8 mouse cellular contexts compared by ENCODE assay signal in genomic region chr16:91596397-91596778, GRCm38 (mm10). TPM values are rescaled to one million over a fixed set of nuclear protein-coding genes. Genes with fewer than 3 reads are reported as not detected.
DNase-seq lines count a peak whose midpoint lies in the region; ATAC-seq lines count a peak whose summit lies in the region.

No protein-coding gene starts in this region.

- H3K9me3 ChIP-seq in embryonic facial prominence, embryonic 13.5 days, result no peaks in the 10 kb centered on the region
- H3K9me3 ChIP-seq in limb, embryonic 12.5 days, result no peaks in the 10 kb centered on the region
- H3K9me3 ChIP-seq in neural tube, embryonic 13.5 days, result no peaks in the 10 kb centered on the region

- H3K27ac ChIP-seq in embryonic facial prominence, embryonic 13.5 days, result no peak overlapping the region
- no peak overlapping the region for H3K27ac ChIP-seq in limb, embryonic 12.5 days
- H3K27ac ChIP-seq in neural tube, embryonic 13.5 days (replicated peaks), result no peak overlapping the region

- H3K27me3 ChIP-seq in embryonic facial prominence, embryonic 13.5 days, result peaks cover 7% of the 10 kb centered on the region; the same call in 1 of the 2 replicates
- H3K27me3 ChIP-seq in limb, embryonic 12.5 days, result peaks cover 17% of the 10 kb centered on the region
- H3K27me3 ChIP-seq in neural tube, embryonic 13.5 days, result peaks cover 10% of the 10 kb centered on the region

- peaks cover 24% of the 10 kb centered on the region for H3K4me1 ChIP-seq in embryonic facial prominence, embryonic 13.5 days
- H3K4me1 ChIP-seq in limb, embryonic 12.5 days (replicated peaks), result peaks cover 20% of the 10 kb centered on the region
- H3K4me1 ChIP-seq in neural tube, embryonic 13.5 days (replicated peaks), result peaks cover 22% of the 10 kb centered on the region

- H3K4me2 ChIP-seq in embryonic facial prominence, embryonic 13.5 days, result peak overlapping the region; percentile 85
- H3K4me2 ChIP-seq in limb, embryonic 12.5 days, result peak overlapping the region; percentile 95
- H3K4me2 ChIP-seq in neural tube, embryonic 13.5 days, result peak overlapping the region; percentile 88

- ATAC-seq in embryonic facial prominence, embryonic 13.5 days (ENCODE audit: insufficient number of reproducible peaks, insufficient read depth, low FRiP score, low TSS enrichment, low read depth), result no peak
- ATAC-seq in limb, embryonic 12.5 days (ENCODE audit: insufficient number of reproducible peaks, insufficient read depth, low FRiP score, low TSS enrichment, low read depth), result no peak
- no peak for ATAC-seq in neural tube, embryonic 13.5 days (ENCODE audit: low read depth)

- H3K9ac ChIP-seq in embryonic facial prominence, embryonic 13.5 days, result peak overlapping the region; percentile 78
- H3K9ac ChIP-seq in limb, embryonic 12.5 days (replicated peaks), result no peak overlapping the region
- H3K9ac ChIP-seq in neural tube, embryonic 13.5 days, result peak overlapping the region; percentile 83

- peak overlapping the region; percentile 81 for H3K4me3 ChIP-seq in embryonic facial prominence, embryonic 13.5 days
- H3K4me3 ChIP-seq in limb, embryonic 12.5 days (replicated peaks), result peak overlapping the region; percentile 83
- H3K4me3 ChIP-seq in neural tube, embryonic 13.5 days, result peak overlapping the region; percentile 56

- WGBS in embryonic facial prominence, embryonic 13.5 days, result 16% methylated on average over 9 of the region's 9 CpGs
- 17% methylated on average over 9 of the region's 9 CpGs for WGBS in limb, embryonic 12.5 days
- 19% methylated on average over 9 of the region's 9 CpGs for WGBS in neural tube, embryonic 13.5 days

- peak; percentile 57 to 72 for DNase-seq in spleen, postnatal 36 days (ENCODE audit: low spot score in 2 of 2)
- DNase-seq in spleen, postnatal 4 days (ENCODE audit: low spot score in 2 of 2), result no peak
- no peak for DNase-seq in Muller cell, postnatal 12 days (ENCODE audit: inconsistent ontology term)
- no peak for DNase-seq in spleen, adult 18-20 months
- no peak for DNase-seq in left cerebral cortex, adult 8-10 months (ENCODE audit: low spot score in 2 of 2)

- H3K36me3 ChIP-seq in embryonic facial prominence, embryonic 13.5 days, result no peaks in the 10 kb centered on the region
- H3K36me3 ChIP-seq in limb, embryonic 12.5 days, result peaks cover 17% of the 10 kb centered on the region
- peaks cover 3% of the 10 kb centered on the region; the same call in 1 of the 2 replicates for H3K36me3 ChIP-seq in neural tube, embryonic 13.5 days

RNA-seq across cellular contexts. Expression of gene Tmem50b, which starts 1.2 kb away (rescaled TPM):
- 30.7 and 36.8 TPM in 2 replicates for polyA plus RNA-seq in embryonic facial prominence, embryonic 13.5 days (2015; fragmentation: Nextera tagmentation; extraction: Ambion mirVana)
- 26.1 and 28.6 TPM in 2 replicates for polyA plus RNA-seq in limb, embryonic 12.5 days (2016; fragmentation: Nextera tagmentation; extraction: Ambion mirVana)
- 85.6 and 96.8 TPM in 2 replicates for polyA plus RNA-seq in neural tube, embryonic 13.5 days (2015; fragmentation: Nextera tagmentation; extraction: Ambion mirVana)
- 10 to 100 TPM; 72.6 to 76.5 (median 74.7) TPM for total RNA-seq in left cerebral cortex, adult 8-10 months (2022)

RNA-seq across cellular contexts. Expression of gene Dnajc28, which starts 22.4 kb away (rescaled TPM):
- 3.5 and 7.1 TPM in 2 replicates for polyA plus RNA-seq in embryonic facial prominence, embryonic 13.5 days (2015; fragmentation: Nextera tagmentation; extraction: Ambion mirVana)
- 4.2 and 4.9 TPM in 2 replicates for polyA plus RNA-seq in limb, embryonic 12.5 days (2016; fragmentation: Nextera tagmentation; extraction: Ambion mirVana)
- polyA plus RNA-seq in neural tube, embryonic 13.5 days (2015; fragmentation: Nextera tagmentation; extraction: Ambion mirVana), result 6.9 and 7.0 TPM in 2 replicates
- 1 to 10 TPM; 6.8 to 9.5 (median 8.1) TPM for total RNA-seq in left cerebral cortex, adult 8-10 months (2022)

RNA-seq across cellular contexts. Expression of gene Ifngr2, which starts 49.5 kb away (rescaled TPM):
- polyA plus RNA-seq in embryonic facial prominence, embryonic 13.5 days (2015; fragmentation: Nextera tagmentation; extraction: Ambion mirVana), result 48.3 and 57.5 TPM in 2 replicates
- polyA plus RNA-seq in limb, embryonic 12.5 days (2016; fragmentation: Nextera tagmentation; extraction: Ambion mirVana), result 44.2 and 45.8 TPM in 2 replicates
- polyA plus RNA-seq in neural tube, embryonic 13.5 days (2015; fragmentation: Nextera tagmentation; extraction: Ambion mirVana), result 59.4 and 75.3 TPM in 2 replicates
- total RNA-seq in left cerebral cortex, adult 8-10 months (2022), result 10 to 100 TPM; 25.2 to 37.4 (median 32.2) TPM

RNA-seq across cellular contexts. Expression of gene Gart, which starts 50.4 kb away (rescaled TPM):
- polyA plus RNA-seq in embryonic facial prominence, embryonic 13.5 days (2015; fragmentation: Nextera tagmentation; extraction: Ambion mirVana), result 110 and 111 TPM in 2 replicates
- 126 and 133 TPM in 2 replicates for polyA plus RNA-seq in limb, embryonic 12.5 days (2016; fragmentation: Nextera tagmentation; extraction: Ambion mirVana)
- 62.1 and 66.1 TPM in 2 replicates for polyA plus RNA-seq in neural tube, embryonic 13.5 days (2015; fragmentation: Nextera tagmentation; extraction: Ambion mirVana)
- total RNA-seq in left cerebral cortex, adult 8-10 months (2022), result 10 to 100 TPM; 50.3 to 59.8 (median 55.9) TPM

RNA-seq across cellular contexts. Expression of gene Son, which starts 50.9 kb away (rescaled TPM):
- polyA plus RNA-seq in embryonic facial prominence, embryonic 13.5 days (2015; fragmentation: Nextera tagmentation; extraction: Ambion mirVana), result 164 and 172 TPM in 2 replicates
- polyA plus RNA-seq in limb, embryonic 12.5 days (2016; fragmentation: Nextera tagmentation; extraction: Ambion mirVana), result 152 and 156 TPM in 2 replicates
- 125 and 129 TPM in 2 replicates for polyA plus RNA-seq in neural tube, embryonic 13.5 days (2015; fragmentation: Nextera tagmentation; extraction: Ambion mirVana)
- 100 to 1,000 TPM; 216 to 228 (median 219) TPM for total RNA-seq in left cerebral cortex, adult 8-10 months (2022)

Comparison
In these comparisons a context has a peak if more than half of its experiments do, and no peak if none do; other contexts are left out.
1. DNase-seq: peak in spleen, postnatal 36 days (2 of 2); none in spleen, postnatal 4 days (0 of 2), Muller cell, postnatal 12 days (single experiment), spleen, adult 18-20 months (0 of 2) and left cerebral cortex, adult 8-10 months (0 of 2).
2. Peak in every context shown above with its lines, with median percentiles within 50 percentile points of each other: H3K4me2 ChIP-seq and H3K4me3 ChIP-seq.